Mouse (Mus musculus): ENCODE results near the gene Trim9. TPM values are rescaled to one million over a fixed set of nuclear protein-coding genes. Genes with fewer than 3 reads are reported as not detected.
A peak's percentile ranks its signal among the peaks of the same experiment; 100 is the strongest.

Gene Trim9
- total RNA-seq, 2 experiments from 2014 or later: 316 to 344 TPM

- DNase-seq: no peak
These were observed 96.1 kb downstream of the Trim9 start for GRCm38 (mm10) chr12:70251210-70251884.

GRCm38 (mm10) chr12:70249616-70250157 is 97.7 kb downstream of the Trim9 start:
- DNase-seq: no peak

GRCm38 (mm10) chr12:70247683-70248474 is 99.5 kb downstream of the Trim9 start:
- DNase-seq: no peak

- peak in 1 of 2 experiments; percentile 50 for DNase-seq
These were observed 104.9 kb downstream of the Trim9 start for GRCm38 (mm10) chr12:70242550-70242949.

- no peak for DNase-seq
These were observed 107.7 kb downstream of the Trim9 start for GRCm38 (mm10) chr12:70239741-70240140.

GRCm38 (mm10) chr12:70238604-70239003 is 108.8 kb downstream of the Trim9 start:
- no peak for DNase-seq

- peak; percentile 57 to 77 for DNase-seq
These were observed 112.4 kb downstream of the Trim9 start for GRCm38 (mm10) chr12:70234938-70235484.

- DNase-seq: no peak
These were observed 113.0 kb downstream of the Trim9 start for GRCm38 (mm10) chr12:70234411-70234810.

- DNase-seq: no peak
These were observed 113.6 kb downstream of the Trim9 start for GRCm38 (mm10) chr12:70233637-70234315.

GRCm38 (mm10) chr12:70232020-70232544 is 115.3 kb downstream of the Trim9 start:
- DNase-seq: no peak

- no peak for DNase-seq
These were observed 116.1 kb downstream of the Trim9 start, which contains the start of gene Pygl for GRCm38 (mm10) chr12:70231294-70231693. Gene Pygl, minus strand, starts transcription at chr12:70231488.

- DNase-seq: no peak
These were observed 119.3 kb downstream of the Trim9 start for GRCm38 (mm10) chr12:70228155-70228554.

- DNase-seq: no peak
These were observed 120.1 kb downstream of the Trim9 start for GRCm38 (mm10) chr12:70227121-70227932.

- DNase-seq: no peak
These were observed 120.8 kb downstream of the Trim9 start for GRCm38 (mm10) chr12:70226655-70227054.

- DNase-seq: no peak
These were observed 124.1 kb downstream of the Trim9 start for GRCm38 (mm10) chr12:70223331-70223730.

GRCm38 (mm10) chr12:70221425-70221824 is 126.0 kb downstream of the Trim9 start:
- no peak for DNase-seq

- no peak for DNase-seq
These were observed 128.4 kb downstream of the Trim9 start for GRCm38 (mm10) chr12:70218795-70219540.

- DNase-seq: no peak
These were observed 131.1 kb downstream of the Trim9 start for GRCm38 (mm10) chr12:70216229-70216800.

GRCm38 (mm10) chr12:70214281-70214680 is 133.1 kb downstream of the Trim9 start:
- no peak for DNase-seq

- DNase-seq: no peak
These were observed 133.8 kb downstream of the Trim9 start for GRCm38 (mm10) chr12:70213601-70214000.

All from layer of hippocampus, postnatal 36 days (tissue).